Mouse (Mus musculus): ENCODE data around the gene Gga1.
A peak's percentile ranks its signal among the peaks of the same experiment; 100 is the strongest.

Gga1 gene

DNA sequence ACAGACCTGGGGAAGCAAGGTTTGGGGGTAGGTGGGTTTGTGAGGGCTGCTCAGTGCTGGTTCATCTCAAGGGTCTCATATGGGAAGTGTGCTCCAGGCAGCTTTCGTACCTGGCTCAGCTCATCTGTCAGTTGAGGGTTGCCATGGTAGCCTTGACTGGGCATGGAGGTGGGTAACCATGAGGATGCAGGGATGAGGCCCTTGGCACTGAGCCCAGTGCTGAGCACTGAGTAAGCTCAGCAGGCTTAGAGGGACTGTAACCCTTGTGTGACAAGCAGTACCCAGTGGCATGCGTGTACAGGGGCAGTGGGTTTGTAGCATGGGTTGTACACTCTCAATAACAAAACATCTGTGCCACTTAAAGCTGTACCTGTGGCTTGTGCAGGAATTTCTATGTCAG, 61.0 kb downstream of the Gga1 start:
- no peak for DNase-seq (ENCODE audit: low spot score)

DNA sequence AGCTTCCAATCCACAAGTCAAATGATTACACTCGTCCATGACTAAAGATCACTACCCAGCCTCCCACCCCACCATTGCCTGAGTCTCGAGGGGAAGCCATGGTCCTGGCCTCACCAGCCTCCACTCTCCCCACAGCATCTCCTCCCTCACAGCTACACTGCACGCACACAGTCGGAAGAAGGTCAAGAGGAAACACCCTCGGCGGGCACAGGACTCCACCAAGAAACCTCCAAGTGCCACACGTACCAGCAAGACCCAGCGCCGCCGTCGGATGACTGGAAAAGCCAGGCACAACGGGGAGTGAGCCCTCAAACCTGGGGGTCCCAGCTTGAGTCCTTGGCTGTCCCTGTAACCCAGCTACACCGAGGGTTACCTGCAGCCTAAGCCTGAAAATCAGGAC, 63.3 kb downstream of the Gga1 start:
- no peak for DNase-seq (ENCODE audit: low spot score)

DNA sequence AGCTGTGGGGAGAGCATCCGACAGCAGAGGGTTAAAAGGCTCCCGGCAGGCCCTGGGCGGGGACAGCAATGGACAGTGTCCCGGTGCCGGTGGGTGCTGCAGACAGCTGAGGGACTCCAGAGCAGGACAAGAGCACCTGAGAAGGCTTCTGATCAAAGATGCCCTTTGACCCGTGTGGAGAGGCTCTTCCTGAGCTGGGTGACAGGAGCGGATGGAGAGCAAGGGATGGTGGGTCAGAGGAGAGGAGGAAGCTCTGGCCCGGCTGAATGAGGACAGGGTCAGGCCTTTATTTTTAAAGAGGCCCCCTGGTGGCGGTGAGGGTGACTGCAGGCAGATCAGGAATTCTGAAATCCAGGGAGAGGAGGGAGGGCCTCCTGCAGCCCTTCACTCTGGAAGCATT, 65.7 kb downstream of the Gga1 start:
- peak; percentile 79 for DNase-seq (ENCODE audit: low spot score)
